Mouse (Mus musculus) c-Kit-positive CD71-positive TER-119-positive erythroid progenitor cells, embryonic 14.5 days (primary cell): ENCODE results near the gene Mfsd2b.
A peak's percentile ranks its signal among the peaks of the same experiment; 100 is the strongest.

Experiments used
- DNase-seq: peaks from one replicate; pipeline ENCODE4 v3.0.0-alpha.2; 2013; ENCODE audit warnings: low spot score

The Mfsd2b gene

DNA sequence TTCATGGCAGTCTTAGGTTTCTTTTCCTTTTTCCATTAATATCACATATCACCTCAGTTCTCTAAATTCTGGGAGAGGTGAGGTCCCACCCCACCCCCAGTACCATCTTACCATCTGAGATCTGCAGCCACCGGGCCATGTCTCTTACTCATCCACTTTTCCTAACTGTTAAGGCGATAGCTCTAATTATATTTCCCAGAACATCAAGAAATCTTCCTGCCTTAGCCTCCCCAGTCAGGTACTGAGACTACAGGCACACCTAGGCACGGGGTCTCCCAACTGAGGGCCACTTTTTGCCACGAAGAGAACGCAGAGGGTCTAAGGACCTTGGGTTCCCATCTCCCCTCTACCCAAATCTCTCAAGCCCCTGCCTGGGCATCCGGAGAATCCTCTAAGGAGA lies 628 bp downstream of the Mfsd2b start:
- DNase-seq, result no peak

DNA sequence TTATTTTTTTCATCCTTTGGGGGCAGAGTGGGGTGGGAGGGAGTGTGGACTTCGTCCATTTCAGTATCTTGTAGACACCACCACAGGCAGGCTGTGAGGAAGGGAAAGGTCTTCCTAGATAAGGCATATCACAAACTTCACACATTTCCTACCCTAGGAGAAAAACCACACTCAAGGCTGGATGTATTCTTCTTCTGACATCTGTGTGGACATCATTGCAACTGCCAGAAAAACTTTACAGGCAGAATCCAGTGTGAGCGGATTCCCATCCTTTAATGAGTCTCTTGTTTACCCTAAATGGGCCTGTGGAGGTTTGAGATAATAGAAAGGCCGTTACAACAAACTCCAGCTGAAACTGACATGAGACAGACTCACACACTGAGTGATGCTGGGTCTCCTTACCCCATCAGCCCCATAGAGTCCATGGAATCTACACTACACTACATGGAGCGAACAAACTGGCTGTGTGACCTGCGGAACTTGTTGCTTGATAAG lies 1.1 kb downstream of the Mfsd2b start:
- peak; percentile 87 for DNase-seq

DNA sequence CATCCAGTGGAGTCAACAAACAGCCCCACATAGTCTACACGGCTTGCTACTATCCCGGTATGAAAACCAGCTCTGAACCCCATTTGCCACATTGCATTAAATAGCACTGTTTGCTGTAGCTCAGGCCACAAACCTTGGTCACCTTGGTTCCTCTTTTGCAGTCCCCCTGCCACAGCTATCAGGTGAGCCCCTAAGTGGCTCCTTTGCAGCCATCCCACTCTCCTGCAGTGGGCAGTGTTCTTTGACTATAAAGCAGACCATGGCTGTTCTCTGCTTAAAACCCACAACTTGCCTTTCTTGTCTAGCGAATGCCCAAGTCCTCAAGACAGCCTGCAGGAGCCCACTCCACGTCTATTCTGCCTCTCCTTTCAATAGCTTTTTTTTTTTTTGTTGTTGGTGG lies 1.9 kb downstream of the Mfsd2b start:
- no peak for DNase-seq

DNA sequence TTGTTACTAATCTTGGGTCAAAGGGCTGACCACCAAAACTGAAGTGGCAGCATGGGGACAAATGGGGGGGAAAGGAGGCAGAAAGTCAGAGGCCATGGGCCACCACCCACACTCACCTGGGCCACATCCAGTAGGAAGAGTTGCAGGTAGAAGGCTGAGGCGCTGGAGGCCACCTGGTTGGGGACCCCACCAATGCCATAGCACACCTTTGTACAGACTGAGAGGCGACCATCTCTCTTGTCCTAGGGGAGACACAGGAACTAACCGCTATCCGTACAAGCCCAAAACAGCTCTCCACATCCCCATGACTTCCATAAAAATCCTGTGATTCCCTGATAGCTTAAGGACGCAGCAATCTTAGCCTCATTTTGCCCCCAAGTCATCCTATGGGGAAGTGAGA lies 2.9 kb downstream of the Mfsd2b start:
- DNase-seq, result no peak

DNA sequence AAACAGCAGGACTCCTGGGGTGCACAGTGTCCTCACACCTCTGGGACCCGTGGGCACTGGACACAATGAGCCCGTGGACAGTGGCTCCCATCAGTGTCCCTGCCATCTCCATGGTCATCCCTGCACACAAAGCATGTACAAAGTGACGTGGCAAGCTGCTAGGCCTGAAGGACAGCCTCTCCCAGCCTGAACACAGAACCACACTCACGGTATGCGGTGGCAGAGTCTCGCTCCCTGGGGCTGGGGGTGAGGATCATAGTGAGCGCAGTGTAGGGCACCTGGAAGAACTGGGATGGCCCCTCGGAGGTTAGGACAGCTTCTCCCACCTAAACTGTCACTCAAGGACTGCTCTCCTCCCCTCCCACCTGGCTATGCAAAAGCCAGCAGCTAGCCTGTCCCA lies 5.2 kb downstream of the Mfsd2b start:
- DNase-seq, result no peak

DNA sequence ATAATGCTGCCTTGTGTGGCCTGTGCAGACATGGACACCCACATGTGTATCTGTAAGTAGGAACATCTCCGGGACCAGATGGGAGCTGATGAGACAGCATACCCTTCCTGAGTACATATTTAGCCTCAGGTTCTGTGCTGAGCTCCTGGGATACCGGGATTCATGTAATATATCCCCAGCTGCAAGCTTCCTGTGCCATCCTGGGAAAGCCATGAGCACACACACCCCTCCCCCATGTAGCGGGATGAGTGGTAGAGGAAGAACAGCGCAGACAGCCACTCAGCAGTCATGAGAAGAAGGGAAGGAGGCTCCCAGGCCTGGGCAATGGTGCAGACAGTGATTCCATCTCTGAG lies 9.8 kb downstream of the Mfsd2b start:
- no peak for DNase-seq

DNA sequence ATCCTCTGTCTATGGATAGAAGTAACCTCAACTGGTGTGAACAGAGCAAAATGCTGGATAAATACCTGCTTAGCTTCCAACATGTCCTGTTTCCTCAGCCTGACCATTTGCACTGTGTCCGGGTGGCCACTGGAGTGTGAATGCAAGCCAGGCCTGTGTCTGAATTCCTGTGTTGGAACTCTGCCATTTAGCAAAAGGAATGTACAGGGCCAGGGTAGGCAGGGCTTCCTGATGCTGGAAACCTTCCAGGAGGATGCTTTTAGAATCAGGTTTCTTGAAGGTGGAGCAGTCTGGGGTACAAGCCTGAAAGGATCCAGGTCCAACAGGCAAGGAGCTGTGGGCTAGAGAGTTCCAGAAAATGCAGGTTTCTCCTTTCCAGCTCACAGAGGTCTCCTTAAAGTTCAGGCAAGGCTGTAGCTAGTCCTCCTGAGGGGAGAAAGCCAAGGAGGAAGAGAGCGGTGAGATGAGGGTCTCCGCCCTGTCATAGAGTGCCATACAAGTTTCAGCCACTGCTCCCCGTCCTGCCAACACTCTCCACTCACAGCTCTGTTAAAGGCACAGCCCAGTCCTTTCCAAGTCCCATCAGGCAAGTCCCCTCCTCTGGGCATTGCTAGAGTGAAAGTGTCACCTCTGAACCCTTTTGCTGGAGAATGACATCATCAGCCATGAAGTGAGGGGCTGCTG lies 10.4 kb downstream of the Mfsd2b start:
- no peak for DNase-seq

DNA sequence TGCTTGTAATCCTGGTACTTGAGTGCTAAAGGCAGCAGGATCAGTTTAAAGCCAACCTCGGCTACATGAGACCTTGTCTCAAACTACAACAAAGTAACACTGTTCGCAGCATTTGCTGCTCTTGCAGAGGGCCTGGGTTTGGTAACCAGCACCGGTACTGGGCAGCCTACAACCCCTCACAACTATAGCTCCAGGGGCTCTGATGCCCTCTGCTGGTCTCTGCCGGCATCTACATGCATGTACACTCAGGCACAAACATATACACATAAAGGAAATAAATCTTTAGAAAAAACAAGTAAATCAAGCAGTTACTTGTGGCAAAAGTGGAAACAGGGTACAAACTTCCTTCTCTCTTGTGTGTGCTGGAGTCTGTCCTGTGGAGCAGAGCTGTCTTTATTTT lies 11.5 kb downstream of the Mfsd2b start:
- no peak for DNase-seq

DNA sequence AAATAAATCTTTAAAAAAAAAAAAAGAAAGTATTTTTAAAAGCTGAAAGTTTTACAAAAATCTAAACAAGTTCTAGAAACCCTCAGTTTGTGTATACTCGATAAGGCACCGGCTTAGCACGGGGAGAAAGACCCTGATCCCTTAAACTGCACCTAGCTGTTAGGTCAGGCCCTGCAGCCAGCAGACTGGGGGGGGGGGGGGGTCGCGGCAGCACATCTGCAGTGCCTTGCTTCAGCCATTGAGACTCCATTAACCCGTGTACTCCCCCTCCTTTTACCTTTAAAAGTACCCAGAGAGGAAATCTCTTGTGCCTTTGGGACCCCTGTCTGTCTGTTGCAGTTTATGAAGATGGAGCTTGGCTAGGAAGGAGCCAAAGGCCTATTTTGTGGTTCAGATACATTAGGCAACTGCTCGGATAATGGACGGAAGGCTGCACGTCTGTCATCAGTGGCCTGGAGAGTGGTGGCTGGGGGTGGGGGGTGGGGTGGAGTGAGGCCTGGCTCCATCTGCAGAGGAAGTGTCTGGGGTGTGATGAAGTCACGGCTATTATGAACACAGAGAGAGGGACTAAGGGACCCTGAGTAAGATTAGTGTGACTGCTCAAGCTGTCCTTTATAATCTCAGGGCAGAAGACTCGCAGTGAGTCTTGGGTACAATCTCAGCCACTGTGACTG lies 14.8 kb downstream of the Mfsd2b start:
- no peak for DNase-seq

DNA sequence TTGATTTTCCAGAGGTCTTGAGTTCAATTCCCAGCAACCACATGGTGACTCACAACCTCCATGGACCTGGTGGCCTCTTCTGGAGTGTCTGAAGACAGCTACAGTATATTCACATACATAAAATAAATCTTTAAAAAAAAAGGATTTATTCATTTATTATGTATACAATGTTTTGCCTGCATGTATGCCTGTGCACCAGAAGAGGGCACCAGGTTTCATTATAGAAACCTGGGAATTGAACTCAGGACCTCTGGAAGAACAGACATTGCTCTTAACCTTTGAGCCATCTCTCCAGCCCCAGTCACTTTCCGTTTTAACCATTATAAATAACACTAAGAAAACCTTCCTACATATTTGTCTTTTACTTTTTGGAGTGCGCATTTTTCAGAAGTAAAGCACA lies 17.3 kb downstream of the Mfsd2b start:
- DNase-seq, result no peak

DNA sequence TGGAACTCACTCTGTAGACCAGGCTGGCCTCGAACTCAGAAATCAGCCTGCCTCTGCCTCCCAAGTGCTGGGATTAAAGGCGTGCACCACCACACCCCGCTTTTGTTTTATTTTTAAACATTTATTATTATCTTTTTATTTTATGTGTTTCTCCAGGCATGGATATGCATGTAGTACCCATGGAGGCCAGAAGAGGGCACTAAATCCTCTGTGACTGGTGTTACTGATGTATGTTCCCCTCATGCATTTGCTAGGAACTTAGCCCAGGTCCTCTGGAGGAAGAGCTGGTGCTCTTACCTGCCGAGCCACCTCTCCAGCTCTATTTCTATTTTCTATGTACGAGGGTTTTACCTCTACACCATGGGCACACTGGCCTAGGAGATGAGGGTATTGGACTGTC lies 18.0 kb downstream of the Mfsd2b start:
- no peak for DNase-seq

DNA sequence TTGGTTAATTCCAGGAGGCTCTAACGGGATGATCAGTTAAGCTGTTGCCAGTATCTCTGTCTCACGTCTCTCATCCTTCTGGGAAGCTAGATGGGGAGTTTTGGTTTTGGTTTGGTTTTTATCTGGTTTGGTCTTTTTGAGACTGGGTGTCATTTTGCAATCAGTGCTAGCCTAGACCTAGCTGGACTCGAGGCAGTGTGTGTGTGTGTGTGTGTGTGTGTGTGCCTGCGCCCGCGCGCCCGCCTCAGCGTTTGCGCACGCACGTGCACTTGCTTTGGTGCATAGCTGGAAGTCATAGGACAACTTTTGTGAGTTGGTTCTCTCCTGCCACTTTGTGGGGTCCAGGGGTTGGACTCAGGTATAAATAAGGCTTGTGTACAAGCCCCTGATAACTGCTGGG lies 30.4 kb downstream of the Mfsd2b start:
- peak; percentile 51 for DNase-seq

DNA sequence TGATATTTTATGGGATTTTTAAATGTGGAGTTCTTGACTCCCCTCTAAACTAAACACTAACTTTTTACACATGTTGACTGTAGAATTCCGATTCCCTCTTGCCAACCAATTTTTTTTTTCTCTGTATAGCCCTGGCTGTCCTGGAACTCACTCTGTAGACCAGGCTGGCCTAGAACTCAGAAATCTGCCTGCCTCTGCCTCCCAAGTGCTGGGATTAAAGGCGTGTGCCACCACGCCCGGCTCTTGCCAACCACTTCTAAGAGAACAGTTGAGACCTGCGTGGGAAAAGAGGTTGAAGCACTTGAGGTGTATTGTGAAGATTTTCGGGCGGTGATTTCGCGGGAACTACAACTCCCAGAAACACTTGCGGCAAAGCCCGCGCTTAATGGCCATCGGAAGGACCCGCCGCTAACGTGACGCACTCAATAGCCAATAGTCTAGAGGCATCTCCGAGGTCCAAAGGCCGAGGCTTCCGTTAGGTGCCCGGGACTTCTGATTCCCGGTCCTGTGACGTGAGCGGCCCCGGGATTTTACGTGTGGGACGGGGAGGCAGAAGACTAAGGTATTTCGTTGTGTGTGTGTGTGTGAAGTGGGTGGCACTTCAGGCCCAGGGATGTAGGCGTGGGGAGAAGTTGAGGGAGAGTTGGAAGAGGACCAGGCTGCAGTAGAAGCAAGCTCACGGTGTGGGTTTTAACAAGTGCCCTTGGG lies 31.1 kb downstream of the Mfsd2b start, which contains the start of gene Wdcp:
Gene Wdcp, plus strand, starts transcription at position 414 of the 708 bp plus-strand sequence.
- peak; percentile 85 for DNase-seq

DNA sequence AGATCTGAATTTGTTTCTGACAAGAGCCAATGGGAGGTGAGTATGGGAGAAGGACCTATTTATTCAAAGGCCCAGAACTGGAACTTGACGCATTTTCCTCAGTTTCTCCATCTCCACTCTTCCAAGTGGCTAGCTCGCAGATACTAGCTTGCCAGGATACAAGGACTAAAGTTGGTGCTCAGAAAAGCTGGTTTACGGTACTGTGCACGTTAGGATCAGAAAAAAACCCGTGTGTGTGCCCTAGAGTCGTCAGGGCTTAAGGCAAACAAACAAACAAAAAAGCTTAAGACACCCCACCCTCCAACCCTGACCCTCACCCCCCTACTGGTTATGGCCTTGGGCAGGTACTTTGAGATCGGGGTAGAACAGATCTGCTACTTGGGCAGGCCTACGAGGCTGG lies 31.7 kb downstream of the Mfsd2b start:
- DNase-seq, result no peak

DNA sequence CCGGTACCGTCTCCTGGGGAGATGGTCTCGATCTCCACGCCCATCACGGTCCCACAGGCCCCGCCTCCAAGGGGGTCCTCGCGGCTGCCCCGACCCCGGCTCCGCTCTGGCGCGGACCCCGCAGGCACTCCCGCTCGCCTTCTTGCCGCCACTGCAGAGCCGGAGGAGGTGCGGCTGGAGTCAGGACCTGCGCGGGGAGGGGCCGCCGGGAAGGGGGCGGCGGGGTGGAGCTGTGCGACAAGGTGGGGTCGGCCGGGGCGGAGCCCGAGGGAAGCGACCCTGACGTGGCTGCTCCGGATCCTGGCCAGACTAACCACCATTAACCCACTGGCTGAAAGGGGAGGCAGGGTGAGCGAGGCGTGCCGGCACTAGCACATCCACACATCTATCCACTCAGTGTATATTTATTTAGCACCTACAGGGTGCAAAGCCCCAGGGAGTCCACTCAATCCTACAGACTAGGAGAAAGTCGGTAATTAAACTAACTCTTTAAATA lies 32.7 kb downstream of the Mfsd2b start, which contains the start of gene Fkbp1b:
Gene Fkbp1b, minus strand, starts transcription at position 200 of the 496 bp plus-strand sequence.
- no peak for DNase-seq

DNA sequence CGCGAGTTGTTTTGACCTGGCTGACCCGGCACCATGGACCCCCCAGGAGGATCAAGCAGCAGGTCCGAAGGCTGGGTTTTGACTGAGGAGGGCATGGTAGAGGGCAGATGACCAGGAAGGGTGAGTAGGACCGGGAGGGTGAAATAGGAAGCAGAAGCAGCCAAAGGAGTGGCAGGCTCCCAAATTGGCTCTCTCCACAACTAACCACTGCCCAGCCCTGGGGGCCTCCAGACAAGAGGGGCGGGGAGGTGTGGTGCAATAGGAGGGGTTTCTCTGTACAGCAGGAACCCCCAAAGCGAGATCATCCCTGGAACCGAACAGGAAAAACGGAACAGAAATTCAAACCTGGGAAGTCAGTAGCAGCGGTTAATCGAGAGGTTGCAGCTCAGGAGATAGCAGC lies 33.4 kb downstream of the Mfsd2b start:
- no peak for DNase-seq

DNA sequence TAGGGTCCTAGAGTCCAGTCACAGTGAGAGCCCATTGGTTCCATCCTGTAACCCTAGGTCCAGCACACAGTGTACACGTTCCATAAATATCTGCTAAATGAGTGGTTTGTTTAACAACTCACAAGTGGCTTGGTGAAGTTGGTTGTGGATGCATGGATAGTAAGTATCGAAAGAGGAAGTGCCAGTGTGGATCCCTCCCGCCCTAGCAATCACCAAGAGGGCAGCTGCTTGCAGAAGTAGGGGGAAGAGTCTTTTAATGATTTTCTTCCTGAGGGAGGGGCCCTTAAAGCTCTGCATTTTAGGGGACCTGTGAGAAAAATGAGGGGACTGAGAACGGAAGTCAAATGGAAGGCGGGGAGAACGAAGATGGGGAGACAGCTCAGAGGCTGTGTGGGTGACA lies 34.1 kb downstream of the Mfsd2b start:
- DNase-seq, result no peak

DNA sequence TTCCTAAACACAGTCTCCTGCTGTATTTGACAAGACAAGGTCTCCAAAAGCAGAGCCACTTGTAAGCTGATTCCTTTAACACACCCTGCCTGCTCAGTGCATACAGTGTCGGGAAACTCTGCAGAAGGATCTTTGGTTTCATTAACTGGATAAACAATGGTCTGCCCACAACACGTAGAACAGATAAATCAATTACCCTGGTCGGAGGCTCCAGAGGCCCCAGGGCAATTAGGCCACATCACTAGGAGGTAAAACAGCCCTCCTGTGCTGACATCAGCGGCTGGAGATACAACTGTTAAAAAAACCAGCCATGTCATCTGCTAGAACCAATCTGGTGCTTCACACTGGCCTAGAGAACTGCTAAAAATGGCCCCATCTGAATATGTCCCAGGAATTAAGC lies 37.2 kb downstream of the Mfsd2b start:
- no peak for DNase-seq

DNA sequence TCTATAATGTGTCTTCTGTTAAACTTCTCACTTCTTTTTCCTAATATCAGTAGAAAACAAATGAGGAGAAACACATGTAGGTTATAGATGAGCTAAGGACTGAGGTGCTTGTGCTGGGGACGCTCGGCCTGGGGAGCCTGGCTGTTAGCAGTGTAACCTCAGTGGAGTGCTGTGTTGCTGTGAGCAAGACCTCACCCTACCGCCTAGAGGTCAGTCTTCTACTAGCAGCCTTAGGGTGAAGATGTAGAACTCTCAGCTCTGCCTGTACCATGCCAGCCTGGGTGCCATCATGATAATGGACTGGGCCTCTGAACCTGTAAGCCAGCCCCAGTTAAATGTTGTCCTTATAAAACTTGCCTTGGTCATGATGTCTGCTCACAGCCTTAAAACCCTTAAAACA lies 46.9 kb downstream of the Mfsd2b start:
- no peak for DNase-seq

DNA sequence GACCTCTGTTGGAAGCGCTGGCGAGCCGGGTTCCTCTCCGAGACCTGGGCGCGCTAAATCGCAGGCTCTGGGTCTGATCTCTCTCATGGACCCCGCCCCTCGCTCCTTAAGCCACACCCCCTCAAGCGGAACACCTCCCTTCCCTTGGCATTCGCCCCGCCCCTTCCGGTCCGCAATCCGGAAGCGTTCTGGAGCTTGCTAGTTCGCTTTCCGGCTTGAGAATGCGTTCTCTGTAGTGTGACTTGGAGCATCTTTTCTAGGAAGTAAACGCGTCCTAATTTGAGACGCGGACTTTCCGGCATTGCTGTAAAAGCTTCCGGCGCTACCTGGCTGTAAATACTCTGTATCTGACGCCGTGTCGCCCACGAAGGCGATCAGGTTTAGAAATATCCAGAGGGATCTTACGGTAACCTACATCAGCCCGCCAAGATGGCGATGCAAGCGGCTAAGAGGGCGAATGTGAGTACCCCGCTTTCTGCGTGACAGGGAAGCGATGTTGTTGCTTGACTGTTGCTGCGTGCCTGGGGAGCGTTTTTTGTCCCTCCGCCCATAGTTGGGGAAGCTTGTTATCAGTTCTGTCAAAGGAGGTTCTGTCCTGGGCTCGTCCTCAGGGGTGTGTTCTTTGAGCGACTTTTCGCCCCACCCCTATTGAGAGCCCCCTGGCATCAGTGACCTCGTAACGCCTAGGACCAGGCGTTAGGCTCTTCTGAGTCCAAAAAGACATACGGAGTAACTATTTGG lies 56.6 kb downstream of the Mfsd2b start, which contains the start of gene Sf3b6:
Gene Sf3b6, plus strand, starts transcription at position 184 of the 741 bp plus-strand sequence.
- peak; percentile 99 for DNase-seq

DNA sequence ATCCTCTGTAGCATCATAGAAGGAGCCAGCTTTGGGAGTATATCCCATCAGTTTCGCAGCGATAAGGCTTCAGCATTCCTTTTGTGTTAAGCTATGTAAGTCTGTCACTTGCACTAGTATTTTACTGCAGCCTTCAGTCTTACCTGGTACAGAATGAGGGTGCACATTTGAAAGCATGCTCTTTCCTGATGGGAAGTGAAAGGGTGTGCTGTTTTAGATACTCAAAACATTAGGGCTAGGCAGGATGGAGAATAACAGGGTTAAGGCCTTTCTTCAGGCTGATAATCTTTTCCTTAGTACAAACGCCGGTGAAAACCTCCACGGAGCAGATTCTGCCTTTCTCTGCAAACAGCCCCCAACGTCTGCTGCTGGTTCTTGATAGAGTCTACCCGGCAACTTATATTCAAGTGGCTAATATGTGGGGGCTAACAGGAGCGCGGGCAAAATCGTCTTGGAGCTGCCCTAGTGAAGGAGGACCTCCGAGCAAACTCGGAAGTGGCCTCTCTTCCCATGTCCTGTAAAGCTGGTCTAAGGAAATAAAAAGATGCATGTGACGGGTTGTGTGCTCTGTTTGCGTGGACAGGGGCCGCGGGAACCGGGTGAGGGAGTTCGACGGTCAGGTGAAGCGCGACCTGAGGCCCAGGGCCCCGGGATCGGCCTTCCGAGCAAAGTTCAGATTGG lies 57.3 kb downstream of the Mfsd2b start:
- DNase-seq, result no peak

DNA sequence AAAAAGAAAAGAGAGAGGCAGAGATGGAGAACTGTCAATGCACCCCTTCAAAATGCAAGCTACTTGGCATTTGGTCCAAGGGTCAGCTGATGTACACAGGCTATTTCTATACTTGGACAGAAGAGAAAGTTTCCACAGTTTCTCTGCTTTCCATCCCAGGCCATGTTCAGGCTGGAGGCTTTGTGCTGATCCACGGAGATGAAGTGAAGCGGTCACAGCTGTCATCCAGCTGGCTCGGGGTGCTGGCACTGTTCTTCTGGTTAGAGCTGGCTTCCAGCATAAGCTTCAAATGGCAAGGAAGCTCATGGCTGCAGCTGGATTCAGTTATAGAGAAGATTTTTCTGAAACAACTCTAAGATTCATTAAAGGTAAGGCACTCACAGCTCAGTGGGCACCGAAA lies 60.5 kb downstream of the Mfsd2b start:
- DNase-seq, result no peak
